Mouse (Mus musculus): Measurements from ENCODE around the gene E030018B13Rik.

GRCm38 (mm10) chr7:63930766-63931165 lies 14.1 kb downstream of the E030018B13Rik start:
- no peak for TF ChIP-seq EP300 (IDR thresholded peaks at IDR 0.05; ENCODE audit: low read depth)
- no peak for TF ChIP-seq CTCF (IDR thresholded peaks at IDR 0.05; ENCODE audit: low read depth)

All from liver, postnatal 0 days (tissue).